ENCODE assay signal across 17 mouse cellular contexts in genomic region chr7:142335151-142335550, GRCm38 (mm10). TPM values are rescaled to one million over a fixed set of nuclear protein-coding genes. Genes with fewer than 3 reads are reported as not detected.
DNase-seq lines count a peak whose midpoint lies in the region; ATAC-seq lines count a peak whose summit lies in the region.
"Had no signal": no experiment of that assay in that cellular context is flagged by ENCODE, and none has a peak within 500 bp of the region (broad histone marks: within the 10 kb centered on the region; RNA-seq: fewer than 3 reads in every experiment).

No protein-coding gene starts in this region.

- DNase-seq in heart, embryonic 10.5 days (ENCODE audit: low spot score): no peak
- peak; percentile 93 for DNase-seq in cerebellum, adult 11-12 months
- DNase-seq in forebrain, embryonic 14.5 days (ENCODE audit: low spot score): peak; percentile 29
- no peak for DNase-seq in kidney, postnatal 10 days
- DNase-seq in ovary, adult 18-20 months (ENCODE audit: low spot score): no peak
- DNase-seq: heart, adult 18-20 months; kidney, adult 9 months; layer of hippocampus, postnatal 36 days had no signal

- no peaks in the 10 kb centered on the region for H3K9me3 ChIP-seq in heart, embryonic 10.5 days
- no peaks in the 10 kb centered on the region for H3K9me3 ChIP-seq in heart, embryonic 11.5 days (replicated peaks; ENCODE audit: control insufficient read depth, low read length)
- H3K9me3 ChIP-seq in midbrain, embryonic 12.5 days: no peaks in the 10 kb centered on the region
- no peaks in the 10 kb centered on the region for H3K9me3 ChIP-seq in midbrain, embryonic 15.5 days
- H3K9me3 ChIP-seq in forebrain, embryonic 14.5 days (replicated peaks; ENCODE audit: control insufficient read depth, low read length): no peaks in the 10 kb centered on the region

- H3K27ac ChIP-seq in heart, embryonic 10.5 days: peak overlapping the region; percentile 83
- H3K27ac ChIP-seq in heart, embryonic 11.5 days (ENCODE audit: low read depth, low read length): no peak overlapping the region
- H3K27ac ChIP-seq in midbrain, embryonic 12.5 days (replicated peaks): no peak overlapping the region
- no peak overlapping the region for H3K27ac ChIP-seq in midbrain, embryonic 15.5 days
- H3K27ac ChIP-seq in forebrain, embryonic 14.5 days (ENCODE audit: low read depth, low read length): no peak overlapping the region

- peaks cover 41% of the 10 kb centered on the region for H3K4me1 ChIP-seq in heart, embryonic 10.5 days
- peaks cover 20% of the 10 kb centered on the region for H3K4me1 ChIP-seq in heart, embryonic 11.5 days (ENCODE audit: control insufficient read depth, insufficient read depth, low read length)
- no peaks in the 10 kb centered on the region for H3K4me1 ChIP-seq in midbrain, embryonic 12.5 days
- no peaks in the 10 kb centered on the region for H3K4me1 ChIP-seq in midbrain, embryonic 15.5 days
- H3K4me1 ChIP-seq in forebrain, embryonic 14.5 days (ENCODE audit: control insufficient read depth, insufficient read depth, low read length): no peaks in the 10 kb centered on the region

- no peak overlapping the region for H3K4me2 ChIP-seq in heart, embryonic 11.5 days
- H3K4me2 ChIP-seq in midbrain, embryonic 12.5 days (replicated peaks): no peak overlapping the region
- H3K4me2 ChIP-seq in midbrain, embryonic 15.5 days: no peak overlapping the region
- H3K4me2 ChIP-seq in forebrain, embryonic 14.5 days (ENCODE audit: low read length): no peak overlapping the region

- no peaks in the 10 kb centered on the region for H3K27me3 ChIP-seq in heart, embryonic 10.5 days (ENCODE audit: insufficient read depth, poor library complexity, severe bottlenecking)
- no peaks in the 10 kb centered on the region for H3K27me3 ChIP-seq in heart, embryonic 11.5 days (ENCODE audit: control insufficient read depth, insufficient read depth, low read length)
- peaks cover 7% of the 10 kb centered on the region for H3K27me3 ChIP-seq in midbrain, embryonic 12.5 days
- H3K27me3 ChIP-seq in midbrain, embryonic 15.5 days (replicated peaks): no peaks in the 10 kb centered on the region
- H3K27me3 ChIP-seq in forebrain, embryonic 14.5 days (replicated peaks; ENCODE audit: control insufficient read depth, insufficient read depth, low read length): no peaks in the 10 kb centered on the region

- H3K36me3 ChIP-seq in heart, embryonic 10.5 days: no peaks in the 10 kb centered on the region
- H3K36me3 ChIP-seq in heart, embryonic 11.5 days (ENCODE audit: control insufficient read depth, insufficient read depth, low read length): no peaks in the 10 kb centered on the region
- no peaks in the 10 kb centered on the region for H3K36me3 ChIP-seq in midbrain, embryonic 12.5 days
- H3K36me3 ChIP-seq in midbrain, embryonic 15.5 days (replicated peaks): no peaks in the 10 kb centered on the region
- no peaks in the 10 kb centered on the region for H3K36me3 ChIP-seq in forebrain, embryonic 14.5 days (ENCODE audit: control insufficient read depth, insufficient read depth, low read length)

- ATAC-seq in heart, embryonic 11.5 days (replicated peaks; ENCODE audit: insufficient number of reproducible peaks, low FRiP score, low TSS enrichment): no peak
- no peak for ATAC-seq in midbrain, embryonic 12.5 days (ENCODE audit: low FRiP score, low read depth)
- ATAC-seq in midbrain, embryonic 15.5 days (replicated peaks): no peak
- ATAC-seq in forebrain, embryonic 14.5 days: no peak
- ATAC-seq: activated CD4-positive, CD25-positive, alpha-beta regulatory T cell, adult 4 months had no signal

- no peak overlapping the region for H3K9ac ChIP-seq in heart, embryonic 11.5 days (ENCODE audit: low read depth, low read length)
- H3K9ac ChIP-seq in midbrain, embryonic 12.5 days (replicated peaks): 0 out of 2 replicates have a peak overlapping the region, but pooled peaks have one; percentile 15
- no peak overlapping the region for H3K9ac ChIP-seq in midbrain, embryonic 15.5 days
- H3K9ac ChIP-seq in forebrain, embryonic 14.5 days (ENCODE audit: low read length): no peak overlapping the region

- H3K4me3 ChIP-seq in heart, embryonic 10.5 days: no peak overlapping the region
- H3K4me3 ChIP-seq in heart, embryonic 11.5 days (ENCODE audit: low read depth, low read length): no peak overlapping the region
- no peak overlapping the region for H3K4me3 ChIP-seq in midbrain, embryonic 12.5 days
- H3K4me3 ChIP-seq in midbrain, embryonic 15.5 days: no peak overlapping the region
- no peak overlapping the region for H3K4me3 ChIP-seq in forebrain, embryonic 14.5 days (ENCODE audit: low read depth, low read length)

- 86% methylated on average over 8 of the region's 8 CpGs for WGBS in heart, embryonic 10.5 days
- 87% methylated on average over 8 of the region's 8 CpGs for WGBS in heart, embryonic 11.5 days (ENCODE audit: insufficient replicate concordance)
- WGBS in midbrain, embryonic 12.5 days: 80% methylated on average over 8 of the region's 8 CpGs
- 76% methylated on average over 8 of the region's 8 CpGs for WGBS in midbrain, embryonic 15.5 days
- 64% methylated on average over 8 of the region's 8 CpGs for WGBS in forebrain, embryonic 14.5 days

RNA-seq across cellular contexts. Expression of gene Krtap5-4, which starts 31.8 kb away (rescaled TPM):
- 0.34 TPM in 1 of 2 replicates, not detected in the other for polyA plus RNA-seq in heart, embryonic 10.5 days (2016; fragmentation: Nextera tagmentation; extraction: Ambion mirVana)
- 0.26 TPM in 1 of 2 replicates, not detected in the other for polyA plus RNA-seq in heart, embryonic 11.5 days (2014; fragmentation: Nextera tagmentation; extraction: Ambion mirVana)
- polyA plus RNA-seq in midbrain, embryonic 12.5 days (2016; fragmentation: Nextera tagmentation; extraction: Ambion mirVana): not detected in 2 replicates
- not detected in 2 replicates for polyA plus RNA-seq in midbrain, embryonic 15.5 days (2015; fragmentation: Nextera tagmentation; extraction: Ambion mirVana)
- not detected in 2 replicates for polyA plus RNA-seq in forebrain, embryonic 14.5 days (2014; fragmentation: Nextera tagmentation; extraction: Ambion mirVana)
- polyA plus RNA-seq: activated CD4-positive, CD25-positive, alpha-beta regulatory T cell, adult 4 months; limb, embryonic 14.5 days; lung, embryonic 16.5 days; small intestine, adult 2 months had no signal

RNA-seq across cellular contexts. Expression of gene Krtap5-1, which starts 38.2 kb away (rescaled TPM):
- polyA plus RNA-seq in heart, embryonic 10.5 days (2016; fragmentation: Nextera tagmentation; extraction: Ambion mirVana): not detected in 2 replicates
- polyA plus RNA-seq in heart, embryonic 11.5 days (2014; fragmentation: Nextera tagmentation; extraction: Ambion mirVana): not detected in 2 replicates
- not detected in 2 replicates for polyA plus RNA-seq in midbrain, embryonic 12.5 days (2016; fragmentation: Nextera tagmentation; extraction: Ambion mirVana)
- polyA plus RNA-seq in midbrain, embryonic 15.5 days (2015; fragmentation: Nextera tagmentation; extraction: Ambion mirVana): not detected in 2 replicates
- polyA plus RNA-seq in forebrain, embryonic 14.5 days (2014; fragmentation: Nextera tagmentation; extraction: Ambion mirVana): not detected in 2 replicates
- polyA plus RNA-seq: activated CD4-positive, CD25-positive, alpha-beta regulatory T cell, adult 4 months; C2C12; embryonic facial prominence, embryonic 11.5 days; limb, embryonic 14.5 days; lung, embryonic 16.5 days; small intestine, adult 2 months had no signal

RNA-seq across cellular contexts. Expression of gene Ifitm10, which starts 38.4 kb away (rescaled TPM):
- polyA plus RNA-seq in heart, embryonic 10.5 days (2016; fragmentation: Nextera tagmentation; extraction: Ambion mirVana): 7.7 and 12.5 TPM in 2 replicates
- 7.6 and 8.3 TPM in 2 replicates for polyA plus RNA-seq in heart, embryonic 11.5 days (2014; fragmentation: Nextera tagmentation; extraction: Ambion mirVana)
- polyA plus RNA-seq in midbrain, embryonic 12.5 days (2016; fragmentation: Nextera tagmentation; extraction: Ambion mirVana): 0.43 and 0.63 TPM in 2 replicates
- polyA plus RNA-seq in midbrain, embryonic 15.5 days (2015; fragmentation: Nextera tagmentation; extraction: Ambion mirVana): 9.5 and 10.1 TPM in 2 replicates
- polyA plus RNA-seq in forebrain, embryonic 14.5 days (2014; fragmentation: Nextera tagmentation; extraction: Ambion mirVana): 1.9 and 3.4 TPM in 2 replicates

RNA-seq across cellular contexts. Expression of gene Gm49369, which starts 47.3 kb away (rescaled TPM):
- 0.55 and 0.92 TPM in 2 replicates for polyA plus RNA-seq in heart, embryonic 10.5 days (2016; fragmentation: Nextera tagmentation; extraction: Ambion mirVana)
- 1.9 TPM in 1 of 2 replicates, not detected in the other for polyA plus RNA-seq in heart, embryonic 11.5 days (2014; fragmentation: Nextera tagmentation; extraction: Ambion mirVana)
- 0.56 TPM in 1 of 2 replicates, not detected in the other for polyA plus RNA-seq in midbrain, embryonic 12.5 days (2016; fragmentation: Nextera tagmentation; extraction: Ambion mirVana)
- 1.4 and 4.4 TPM in 2 replicates for polyA plus RNA-seq in midbrain, embryonic 15.5 days (2015; fragmentation: Nextera tagmentation; extraction: Ambion mirVana)
- not detected in 2 replicates for polyA plus RNA-seq in forebrain, embryonic 14.5 days (2014; fragmentation: Nextera tagmentation; extraction: Ambion mirVana)
- polyA plus RNA-seq: activated CD4-positive, CD25-positive, alpha-beta regulatory T cell, adult 4 months; C2C12; embryonic facial prominence, embryonic 11.5 days; small intestine, adult 2 months had no signal

RNA-seq across cellular contexts. Expression of gene Ctsd, which starts 52.7 kb away (rescaled TPM):
- 293 and 402 TPM in 2 replicates for polyA plus RNA-seq in heart, embryonic 10.5 days (2016; fragmentation: Nextera tagmentation; extraction: Ambion mirVana)
- polyA plus RNA-seq in heart, embryonic 11.5 days (2014; fragmentation: Nextera tagmentation; extraction: Ambion mirVana): 378 and 446 TPM in 2 replicates
- 163 and 183 TPM in 2 replicates for polyA plus RNA-seq in midbrain, embryonic 12.5 days (2016; fragmentation: Nextera tagmentation; extraction: Ambion mirVana)
- 254 and 288 TPM in 2 replicates for polyA plus RNA-seq in midbrain, embryonic 15.5 days (2015; fragmentation: Nextera tagmentation; extraction: Ambion mirVana)
- polyA plus RNA-seq in forebrain, embryonic 14.5 days (2014; fragmentation: Nextera tagmentation; extraction: Ambion mirVana): 261 and 263 TPM in 2 replicates

Comparison
In these comparisons a context has a peak if more than half of its experiments do, and no peak if none do; other contexts are left out.
1. DNase-seq: peak in cerebellum, adult 11-12 months (single experiment) and forebrain, embryonic 14.5 days (single experiment); none in heart, embryonic 10.5 days (single experiment), kidney, postnatal 10 days (single experiment) and ovary, adult 18-20 months (single experiment).